Mouse (Mus musculus) duodenum, adult 2 months (tissue): ENCODE results near the gene Dhdh. TPM values are rescaled to one million over a fixed set of nuclear protein-coding genes. Genes with fewer than 3 reads are reported as not detected.

Experiments
- polyA plus RNA-seq: library from polyadenylated mRNA; depleted of rRNA; stranded (reverse); fragments of >200 nt; gene quantifications from 2 replicates; pipeline ENCODE4 v1.2.3, GENCODE M21; 2012; ENCODE audit warnings: low replicate concordance; rRNA removed

The Dhdh gene
- polyA plus RNA-seq: 0.32 and 0.59 TPM in 2 replicates

GRCm38 (mm10) chr7:45488293-45489204 is at the start of gene Dhdh:
TSS of gene Dhdh (minus strand) at chr7:45488805.

GRCm38 (mm10) chr7:45525809-45526473 is 37.3 kb upstream of the Dhdh start, which contains the start of the genes Ppp1r15a and Plekha4:
TSS of gene Ppp1r15a (minus strand) at chr7:45526268.
TSS of gene Plekha4 (plus strand) at chr7:45526330.

DNA sequence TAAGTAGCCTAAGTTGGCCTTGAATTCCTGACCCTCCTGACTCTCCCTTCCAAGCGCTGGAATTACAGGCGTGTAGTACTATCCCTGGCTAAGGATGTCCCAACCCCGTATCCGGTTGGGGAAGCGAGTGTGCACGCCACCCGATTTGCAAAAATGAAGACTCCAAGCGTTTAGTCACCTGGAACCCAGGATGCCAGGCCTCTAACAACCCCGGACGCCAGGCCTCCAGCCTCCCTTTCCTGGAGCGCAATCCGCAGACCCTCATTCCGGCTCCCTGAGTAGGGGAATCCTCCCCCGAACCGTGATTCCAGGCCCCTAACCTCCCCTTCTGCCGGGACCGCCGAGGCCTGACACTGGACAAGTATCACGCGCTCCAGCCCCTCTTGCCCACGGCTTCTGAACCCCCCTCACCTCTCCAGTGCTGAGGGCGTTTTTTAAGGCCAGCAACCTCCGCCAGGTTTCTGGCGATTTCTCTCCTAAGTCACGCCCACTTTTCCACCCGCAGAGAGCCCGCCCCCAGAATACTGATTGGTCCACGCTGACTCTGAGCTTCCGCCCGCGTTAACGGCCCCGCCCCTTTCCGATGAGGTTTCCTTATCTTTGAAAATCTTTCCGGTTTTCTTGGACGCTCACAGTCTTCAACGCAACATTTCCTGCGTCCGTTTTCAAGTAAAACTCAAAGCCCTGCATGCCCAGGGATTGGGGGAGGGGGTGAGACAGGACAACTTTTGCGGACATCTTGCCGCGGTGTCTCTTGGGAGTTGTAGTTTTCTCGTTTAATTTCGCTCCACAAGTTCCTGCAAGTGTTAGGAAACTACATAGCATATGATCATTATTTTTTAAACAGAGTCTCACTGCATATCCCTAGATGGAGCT is 21.5 kb upstream of the Dhdh start, which contains the start of gene Nucb1:
Gene Nucb1 (minus strand): TSS at position 495 of the 876 bp plus-strand sequence.

GRCm38 (mm10) chr7:45486761-45487415 is 1.7 kb downstream of the Dhdh start, which contains the start of gene Gm45808:
TSS of gene Gm45808 (minus strand) at chr7:45486811.

DNA sequence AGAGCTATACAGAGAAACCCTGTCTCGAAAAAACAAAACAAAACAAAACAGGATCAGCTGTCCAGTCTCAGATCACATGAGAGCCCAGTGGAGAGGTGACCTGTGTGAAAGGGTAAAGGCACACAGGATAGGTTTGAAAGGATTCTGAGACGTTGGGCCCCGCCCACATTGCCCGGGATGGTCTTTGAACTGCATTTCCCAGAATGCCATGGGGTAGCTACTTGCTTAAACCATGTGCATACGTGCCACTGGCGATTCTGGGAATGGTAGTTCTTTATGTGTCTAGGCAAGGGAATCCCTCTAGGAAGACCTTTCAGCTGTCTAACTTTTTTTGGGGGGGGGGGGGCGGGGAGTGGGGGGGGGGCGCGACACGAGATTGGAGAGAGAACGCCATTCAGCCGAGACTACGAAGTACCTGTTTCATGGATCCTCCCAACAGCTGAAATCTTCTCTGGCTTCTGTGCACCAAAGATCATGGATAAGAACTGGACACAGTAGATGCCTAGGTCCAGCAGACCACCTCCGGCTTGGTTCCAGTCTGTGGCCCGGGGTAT is 7.2 kb downstream of the Dhdh start, which contains the start of gene Tulp2:
Gene Tulp2 (plus strand): TSS at position 504 of the 554 bp plus-strand sequence.

DNA sequence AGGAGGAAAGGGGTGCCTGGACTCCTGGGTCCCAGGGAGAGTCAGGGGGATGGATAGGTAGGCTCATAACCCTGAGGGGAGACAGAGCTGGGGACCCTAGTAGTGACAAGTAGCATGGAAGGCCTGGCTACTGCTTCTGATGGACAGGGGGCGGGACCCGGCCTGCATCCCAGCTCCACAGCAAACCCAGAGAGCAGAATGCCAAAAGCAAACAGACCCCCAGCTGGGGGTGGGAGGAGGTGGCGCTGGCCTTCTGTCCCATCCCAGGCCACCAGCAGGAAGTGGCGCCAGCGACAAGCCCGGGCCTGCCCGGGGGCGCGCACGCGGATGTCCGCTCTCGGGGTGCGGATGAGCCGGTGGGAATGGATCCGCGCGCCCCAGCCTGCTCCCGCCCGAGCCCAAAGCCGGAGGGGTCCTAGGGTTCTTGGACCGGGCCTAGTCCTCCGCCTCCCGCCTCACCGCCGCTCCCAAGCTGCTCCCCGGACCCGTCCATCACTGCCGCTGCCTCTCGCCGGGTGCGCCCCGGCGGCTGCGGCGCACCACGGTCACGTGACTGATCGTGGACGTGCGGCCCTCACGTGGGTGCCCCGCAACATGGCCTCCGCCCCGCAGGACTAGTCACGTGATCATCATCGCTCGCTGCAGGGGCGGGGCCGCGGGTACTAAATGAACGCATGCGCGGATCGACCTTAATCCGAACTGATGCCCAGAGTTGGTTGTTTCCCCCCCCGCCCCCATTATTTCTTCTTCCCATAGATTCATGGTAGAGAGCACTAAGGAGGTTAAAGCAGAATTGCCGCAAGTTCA is 22.1 kb downstream of the Dhdh start, which contains the start of gene Bax:
Gene Bax (minus strand): TSS at position 616 of the 807 bp plus-strand sequence.

DNA sequence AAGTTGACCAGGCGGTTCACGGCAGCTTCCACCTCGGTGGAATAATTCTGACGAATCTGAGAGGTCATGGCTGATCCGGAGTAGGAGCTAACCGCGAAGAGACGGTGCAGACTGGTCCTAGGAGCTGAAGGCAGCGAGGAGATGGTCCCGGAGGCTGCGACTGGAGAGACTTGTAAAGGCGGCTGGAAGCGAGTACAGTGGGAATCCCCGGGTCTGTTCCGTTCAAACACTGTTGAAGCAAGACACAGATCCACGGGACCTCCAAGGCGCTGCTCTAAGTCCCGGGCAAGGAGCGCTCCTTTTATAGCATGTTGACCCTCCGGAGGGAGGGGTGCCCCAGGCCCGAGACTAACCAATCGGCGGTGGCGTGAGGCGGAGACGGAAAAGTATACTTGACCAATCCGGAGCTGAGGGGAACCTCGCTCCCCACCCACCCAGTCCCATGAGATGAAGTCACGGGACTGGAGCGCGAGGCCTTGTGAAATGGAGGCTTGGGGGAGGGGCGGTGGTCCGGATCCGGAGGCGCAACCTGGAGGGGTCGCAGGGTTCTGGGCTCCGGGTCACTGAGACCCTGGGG is 29.0 kb downstream of the Dhdh start, which contains the start of gene Ftl1:
Gene Ftl1 (minus strand): TSS at position 321 of the 577 bp plus-strand sequence.

GRCm38 (mm10) chr7:45437521-45438276 is 50.9 kb downstream of the Dhdh start, which contains the start of gene Ruvbl2:
TSS of gene Ruvbl2 (minus strand) at chr7:45438096.

DNA sequence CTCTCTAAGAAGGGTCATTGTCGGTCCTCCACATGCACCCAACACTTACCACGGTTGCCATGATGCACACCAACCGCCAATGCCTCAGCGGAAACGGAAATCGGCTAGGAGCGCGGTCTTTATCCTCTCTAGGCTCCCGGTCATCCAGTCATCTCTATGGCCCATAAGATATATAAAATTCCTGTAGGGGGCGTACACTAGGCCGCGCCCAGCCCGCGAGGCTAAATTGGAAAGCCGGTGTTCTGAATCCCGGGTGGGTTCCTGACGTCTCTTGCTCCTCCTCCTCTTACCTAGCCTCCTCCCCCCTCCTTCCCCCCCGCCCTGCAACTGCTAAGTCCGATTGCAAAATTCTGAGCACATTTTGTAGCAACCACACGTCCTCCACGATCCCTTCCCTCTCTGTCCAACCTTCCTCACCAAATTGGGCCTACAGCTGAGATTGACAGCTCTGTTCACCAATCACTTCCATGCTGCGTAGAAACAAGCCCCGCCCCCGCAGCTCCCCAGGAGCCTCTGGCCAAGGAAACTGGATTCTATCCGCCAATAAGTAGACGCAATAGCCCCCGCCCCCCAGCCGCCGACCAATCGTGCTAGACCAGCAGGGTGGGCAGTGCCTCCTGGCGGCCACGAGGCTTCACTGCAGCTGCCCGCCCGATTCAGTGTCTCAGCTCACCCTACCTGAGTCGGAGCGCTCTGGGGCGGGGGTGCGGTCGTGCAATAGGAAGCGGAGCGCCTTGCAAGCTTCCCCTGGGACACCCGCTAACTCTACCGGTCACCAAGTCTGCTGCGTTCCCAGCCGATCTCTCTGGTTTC is 54.2 kb downstream of the Dhdh start, which contains the start of gene Gys1:
Gene Gys1 (plus strand): TSS at position 642 of the 813 bp plus-strand sequence.

Other genes starting within 250 kb of the Dhdh start
- gene Cd37, start 249.7 kb downstream of the Dhdh start, polyA plus RNA-seq: 12.2 and 41.2 TPM in 2 replicates
- not detected in 2 replicates for gene Slc6a16, start 247.7 kb downstream of the Dhdh start, polyA plus RNA-seq
- 0.13 TPM in 1 of 2 replicates, not detected in the other for gene Slc6a21, start 211.3 kb downstream of the Dhdh start, polyA plus RNA-seq
- 125 and 254 TPM in 2 replicates for gene Trpm4, start 155.0 kb downstream of the Dhdh start, polyA plus RNA-seq
- 0.09 and 0.55 TPM in 2 replicates for gene Hrc, start 153.5 kb downstream of the Dhdh start, polyA plus RNA-seq
- gene Ppfia3, start 121.8 kb downstream of the Dhdh start, polyA plus RNA-seq: 34.3 and 84.9 TPM in 2 replicates
- gene Lin7b, start 118.2 kb downstream of the Dhdh start, polyA plus RNA-seq: 2.5 and 6.3 TPM in 2 replicates
- gene Snrnp70, start 93.1 kb downstream of the Dhdh start, polyA plus RNA-seq: 112 and 146 TPM in 2 replicates
- 0.05 TPM in 2 replicates for gene Kcna7, start 83.2 kb downstream of the Dhdh start, polyA plus RNA-seq
- 0.05 and 0.39 TPM in 2 replicates for gene Ntf5, start 75.1 kb downstream of the Dhdh start, polyA plus RNA-seq
- 0.26 TPM in 1 of 2 replicates, not detected in the other for gene Lhb, start 68.0 kb downstream of the Dhdh start, polyA plus RNA-seq
- 12.8 and 17.7 TPM in 2 replicates for gene Gys1, start 54.0 kb downstream of the Dhdh start, polyA plus RNA-seq
- gene Ruvbl2, start 50.7 kb downstream of the Dhdh start, polyA plus RNA-seq: 41.3 and 64.9 TPM in 2 replicates
- 4,626 and 7,473 TPM in 2 replicates for gene Ftl1, start 28.9 kb downstream of the Dhdh start, polyA plus RNA-seq
- 99.5 and 120 TPM in 2 replicates for gene Bax, start 21.9 kb downstream of the Dhdh start, polyA plus RNA-seq
- 0.18 TPM in 1 of 2 replicates, not detected in the other for gene Tulp2, start 6.9 kb downstream of the Dhdh start, polyA plus RNA-seq
- gene Gm45808, start 2.0 kb downstream of the Dhdh start, polyA plus RNA-seq: not detected in 2 replicates
- 567 and 598 TPM in 2 replicates for gene Nucb1, start 21.6 kb upstream of the Dhdh start, polyA plus RNA-seq
- gene Ppp1r15a, start 37.5 kb upstream of the Dhdh start, polyA plus RNA-seq: 18.7 and 21.9 TPM in 2 replicates
- 3.7 and 6.0 TPM in 2 replicates for gene Plekha4, start 37.5 kb upstream of the Dhdh start, polyA plus RNA-seq
- gene Hsd17b14, start 66.1 kb upstream of the Dhdh start, polyA plus RNA-seq: 0.63 and 0.78 TPM in 2 replicates
- gene Bcat2, start 81.3 kb upstream of the Dhdh start, polyA plus RNA-seq: 31.0 and 41.9 TPM in 2 replicates
- gene Fgf21, start 126.7 kb upstream of the Dhdh start, polyA plus RNA-seq: 2.2 TPM in 1 of 2 replicates, not detected in the other
- gene Fut1, start 128.5 kb upstream of the Dhdh start, polyA plus RNA-seq: 0.47 and 1.1 TPM in 2 replicates
- gene Izumo1, start 133.0 kb upstream of the Dhdh start, polyA plus RNA-seq: 0.25 and 0.43 TPM in 2 replicates
- gene Rasip1, start 138.7 kb upstream of the Dhdh start, polyA plus RNA-seq: 8.4 and 11.8 TPM in 2 replicates
- 1.1 and 2.0 TPM in 2 replicates for gene Mamstr, start 151.2 kb upstream of the Dhdh start, polyA plus RNA-seq
- 0.25 and 20.6 TPM in 2 replicates for gene Fut2, start 177.6 kb upstream of the Dhdh start, polyA plus RNA-seq
- 0.15 and 0.25 TPM in 2 replicates for gene Ntn5, start 195.2 kb upstream of the Dhdh start, polyA plus RNA-seq
- 0.08 and 0.23 TPM in 2 replicates for gene Sec1, start 205.6 kb upstream of the Dhdh start, polyA plus RNA-seq
- gene Car11, start 211.0 kb upstream of the Dhdh start, polyA plus RNA-seq: 1.8 and 5.9 TPM in 2 replicates
- gene Dbp, start 216.3 kb upstream of the Dhdh start, polyA plus RNA-seq: 13.9 and 52.0 TPM in 2 replicates
- gene Rpl18, start 226.7 kb upstream of the Dhdh start, polyA plus RNA-seq: 1,256 and 1,945 TPM in 2 replicates
- 176 and 286 TPM in 2 replicates for gene Sphk2, start 229.2 kb upstream of the Dhdh start, polyA plus RNA-seq
- 97.0 and 162 TPM in 2 replicates for gene Fam83e, start 232.4 kb upstream of the Dhdh start, polyA plus RNA-seq
- gene Spaca4, start 237.0 kb upstream of the Dhdh start, polyA plus RNA-seq: 0.63 TPM in 1 of 2 replicates, not detected in the other